In the genomic region with DNA sequence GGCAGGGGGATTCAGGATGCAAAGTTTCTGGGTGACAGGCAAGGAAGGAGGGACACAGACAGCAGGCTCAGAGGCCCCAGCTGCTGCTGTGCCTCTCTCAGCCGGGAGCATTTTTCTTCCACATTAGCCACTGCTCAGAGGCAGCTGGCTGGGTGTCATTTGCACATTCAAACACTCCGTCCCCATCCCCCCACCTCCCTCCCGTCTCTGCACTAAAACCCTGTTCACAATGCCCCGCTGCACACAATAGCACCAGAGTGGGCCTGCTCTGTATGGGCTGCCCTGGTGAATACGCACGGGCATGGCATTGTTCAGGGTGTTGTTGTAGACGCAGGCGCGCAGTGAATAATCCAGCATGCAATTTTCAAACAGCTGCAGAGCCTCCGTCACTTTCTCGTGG, we compare ENCODE assay signal across 8 mouse cellular contexts.
DNase-seq lines count a peak whose midpoint lies in the region; ATAC-seq lines count a peak whose summit lies in the region.

No protein-coding gene starts in this region.

- H3K4me2 ChIP-seq in hindbrain, embryonic 16.5 days (ENCODE audit: low read length) = no peak overlapping the region
- H3K4me2 ChIP-seq in neural tube, embryonic 12.5 days (replicated peaks) = peak overlapping the region; percentile 12

- no peaks in the 10 kb centered on the region for H3K9me3 ChIP-seq in hindbrain, embryonic 16.5 days (ENCODE audit: control insufficient read depth, low read length)
- H3K9me3 ChIP-seq in neural tube, embryonic 12.5 days = no peaks in the 10 kb centered on the region

- DNase-seq in kidney, postnatal 4 days = peak; percentile 57 to 70
- DNase-seq in kidney, adult 18-20 months = no peak
- peak; percentile 89 for DNase-seq in embryo, embryonic 11 days
- no peak for DNase-seq in ovary, postnatal 10 days (ENCODE audit: low spot score)
- no peak for DNase-seq in thymus, postnatal 36 days

- H3K9ac ChIP-seq in hindbrain, embryonic 16.5 days (ENCODE audit: low read depth, low read length) = peak overlapping the region; percentile 15; the same call in 1 of the 2 replicates
- 0 out of 2 replicates have a peak overlapping the region, but pooled peaks have one; percentile 21 for H3K9ac ChIP-seq in neural tube, embryonic 12.5 days

- WGBS in hindbrain, embryonic 16.5 days = 10% methylated on average over 11 of the region's 11 CpGs
- 4% methylated on average over 11 of the region's 11 CpGs for WGBS in neural tube, embryonic 12.5 days

- H3K36me3 ChIP-seq in hindbrain, embryonic 16.5 days (ENCODE audit: control insufficient read depth, insufficient read depth, low read length) = no peaks in the 10 kb centered on the region
- H3K36me3 ChIP-seq in neural tube, embryonic 12.5 days = peaks cover 32% of the 10 kb centered on the region

- ATAC-seq in hindbrain, embryonic 16.5 days = peak; percentile 86
- peak; percentile 97 for ATAC-seq in neural tube, embryonic 12.5 days (ENCODE audit: low FRiP score, low read depth)
- no peak for ATAC-seq in erythroblast, adult 5-6 weeks (replicated peaks; ENCODE audit: low FRiP score, poor library complexity, severe bottlenecking)

- no peak overlapping the region for H3K4me3 ChIP-seq in hindbrain, embryonic 16.5 days (ENCODE audit: low read length)
- no peak overlapping the region for H3K4me3 ChIP-seq in neural tube, embryonic 12.5 days

- no peaks in the 10 kb centered on the region for H3K27me3 ChIP-seq in hindbrain, embryonic 16.5 days (replicated peaks; ENCODE audit: control insufficient read depth, insufficient read depth, low read length)
- no peaks in the 10 kb centered on the region for H3K27me3 ChIP-seq in neural tube, embryonic 12.5 days (replicated peaks)

- peaks cover 13% of the 10 kb centered on the region for H3K4me1 ChIP-seq in hindbrain, embryonic 16.5 days (ENCODE audit: control insufficient read depth, insufficient read depth, low read depth, low read length)
- H3K4me1 ChIP-seq in neural tube, embryonic 12.5 days = peaks cover 38% of the 10 kb centered on the region

- peak overlapping the region; percentile 72 for H3K27ac ChIP-seq in hindbrain, embryonic 16.5 days (ENCODE audit: low read depth, low read length)
- peak overlapping the region; percentile 81 for H3K27ac ChIP-seq in neural tube, embryonic 12.5 days

Comparison
In these comparisons a context has a peak if more than half of its experiments do, and no peak if none do; other contexts are left out.
1. DNase-seq: peak in kidney, postnatal 4 days (2 of 2) and embryo, embryonic 11 days (single experiment); none in kidney, adult 18-20 months (single experiment), ovary, postnatal 10 days (single experiment) and thymus, postnatal 36 days (0 of 2).